Mouse (Mus musculus) liver, embryonic 13.5 days (tissue): ENCODE measurements around the gene Glb1. TPM values are rescaled to one million over a fixed set of nuclear protein-coding genes. Genes with fewer than 3 reads are reported as not detected.

ENCODE experiments used
- ATAC-seq: fragments of 200-750 bp; cut with Nextera tagmentation; 2 replicates; pipeline ENCODE4 v1.8.0; 2017; ENCODE audit warnings: low read depth, mild to moderate bottlenecking, moderate number of reproducible peaks, moderate library complexity
- DNase-seq: peaks from one replicate; pipeline ENCODE4 v3.0.0; 2022
- H3K27ac ChIP-seq: fragments of 300-500 bp; sonication (generic); 2 replicates; pipeline ENCODE4 v1.5.1; 2015; ENCODE audit warnings: moderate library complexity, mild to moderate bottlenecking, inconsistent platforms
- H3K27me3 ChIP-seq: fragments of 300-500 bp; sonication (generic); 2 replicates; pipeline ENCODE4 v1.6.1; 2015; ENCODE audit warnings: mild to moderate bottlenecking, inconsistent platforms
- H3K36me3 ChIP-seq: fragments of 300-500 bp; sonication (generic); 2 replicates; pipeline ENCODE4 v1.6.1; 2015; ENCODE audit warnings: mild to moderate bottlenecking, inconsistent platforms
- H3K4me1 ChIP-seq: fragments of 300-500 bp; sonication (generic); replicated peaks from 2 replicates; pipeline ENCODE4 v1.6.1; 2015; ENCODE audit warnings: inconsistent platforms
- H3K4me2 ChIP-seq: fragments of 300-500 bp; sonication (generic); 2 replicates; pipeline ENCODE4 v1.6.1; 2015; ENCODE audit warnings: inconsistent platforms, mild to moderate bottlenecking, moderate library complexity
- H3K4me3 ChIP-seq: fragments of 300-500 bp; sonication (generic); replicated peaks from 2 replicates; pipeline ENCODE4 v1.5.1; 2015; ENCODE audit warnings: mild to moderate bottlenecking, inconsistent platforms
- H3K9ac ChIP-seq: fragments of 300-500 bp; sonication (generic); 2 replicates; pipeline ENCODE4 v1.6.1; 2015; ENCODE audit warnings: mild to moderate bottlenecking, inconsistent platforms
- H3K9me3 ChIP-seq: fragments of 300-500 bp; sonication (generic); replicated peaks from 2 replicates; pipeline ENCODE4 v1.6.1; 2016; ENCODE audit warnings: inconsistent platforms
- WGBS: fragments of 180-500 bp; shearing (Covaris S2); methylation state at CpG from one replicate; pipeline ENCODE4 v1.1.7; 2015; ENCODE audit not compliant: insufficient replicate concordance; 5-methylcytosine and 5-hydroxymethylcytosine counted together
- polyA plus RNA-seq: library from polyadenylated mRNA; unstranded; fragments of >200 nt; fragmentation: Nextera tagmentation; extraction: Ambion mirVana; gene quantifications from 2 replicates; pipeline ENCODE4 v1.2.1, GENCODE M21; 2015

The Glb1 gene
- polyA plus RNA-seq, 1 experiment from 2014 or later, result 13.2 TPM

DNA sequence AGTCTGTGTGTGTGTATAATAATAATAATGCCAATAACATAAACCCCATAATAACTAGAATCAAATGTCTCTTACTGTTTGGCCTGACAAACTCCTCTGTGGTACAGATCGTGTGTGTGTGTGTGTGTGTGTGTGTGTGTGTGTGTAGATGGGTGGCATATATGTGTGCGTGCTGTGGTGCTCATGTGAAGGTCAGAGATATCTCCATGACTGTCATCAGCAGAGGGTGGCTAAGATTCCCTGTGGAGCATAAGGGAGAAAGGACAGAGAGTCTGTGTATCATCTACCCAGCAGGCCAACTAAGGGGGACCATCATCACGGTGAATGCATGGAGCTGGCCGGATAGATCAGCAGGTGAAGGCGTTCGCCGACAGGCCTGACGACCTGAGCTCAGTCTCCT lies 46.0 kb downstream of the Glb1 start:
- ATAC-seq (no peak), DNase-seq (no peak)
- no peaks in the 10 kb centered on the region for H3K27me3 ChIP-seq
- H3K4me3 ChIP-seq, result no peak overlapping the region
- H3K4me2 ChIP-seq, result no peak overlapping the region
- no peaks in the 10 kb centered on the region for H3K9me3 ChIP-seq
- H3K9ac ChIP-seq, result no peak overlapping the region
- 86% methylated on average over 8 of the region's 8 CpGs for WGBS
- peaks cover 13% of the 10 kb centered on the region for H3K4me1 ChIP-seq
- H3K36me3 ChIP-seq, result no peaks in the 10 kb centered on the region
- no peak overlapping the region for H3K27ac ChIP-seq

DNA sequence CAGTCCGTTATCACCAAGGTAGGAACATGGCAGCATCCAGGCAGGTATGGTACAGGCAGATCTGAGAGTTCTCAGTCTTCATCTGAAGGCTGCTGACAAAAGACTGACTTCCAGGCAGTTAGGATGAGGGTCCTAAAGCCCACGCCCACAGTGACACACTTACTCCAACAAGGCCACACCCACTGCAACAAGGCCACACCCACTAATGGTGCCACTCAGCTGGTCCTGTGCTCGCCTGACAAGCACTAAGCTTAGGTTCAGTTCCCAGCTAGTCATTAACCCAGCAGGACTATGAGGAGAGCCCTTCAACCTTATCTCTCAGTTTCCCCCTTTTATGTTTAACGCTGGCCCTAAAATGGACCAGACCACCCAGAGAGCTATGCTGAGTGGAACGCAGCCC lies 47.8 kb downstream of the Glb1 start:
- DNase-seq (peak; percentile 43), ATAC-seq (peak; percentile 76)

DNA sequence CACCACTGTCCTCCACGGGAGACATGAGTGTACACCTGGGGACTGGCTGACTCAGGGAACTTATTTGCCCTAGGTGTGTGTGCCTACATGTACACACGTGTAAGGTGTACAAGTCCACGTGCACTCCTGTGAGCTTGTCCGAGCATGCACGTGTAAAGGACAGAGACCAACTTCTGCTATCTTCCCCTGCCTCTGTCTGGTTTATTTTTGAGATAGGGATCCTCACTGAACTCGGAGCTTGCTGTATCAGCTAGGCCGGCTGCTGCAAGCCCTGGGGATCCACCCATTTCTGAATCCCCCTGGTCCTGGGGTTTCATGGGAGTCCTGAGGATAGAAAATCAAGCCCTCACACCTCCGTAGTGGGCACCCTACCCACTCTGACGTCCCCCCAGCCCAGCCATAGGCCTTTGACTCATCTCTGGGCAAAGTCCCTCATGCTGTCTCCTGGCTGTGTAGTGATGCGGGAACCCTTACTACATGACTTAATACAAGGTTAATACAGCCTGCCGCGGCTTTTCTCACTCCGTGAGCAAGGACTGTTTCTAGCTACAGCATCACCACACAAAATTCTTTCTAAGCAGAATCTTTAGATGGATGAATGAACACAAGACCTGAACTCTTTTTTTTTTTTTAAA lies 48.4 kb downstream of the Glb1 start:
- H3K27me3 ChIP-seq, result no peaks in the 10 kb centered on the region
- DNase-seq (peak; percentile 40), ATAC-seq (peak; percentile 89)
- no peak overlapping the region for H3K4me3 ChIP-seq
- H3K9me3 ChIP-seq, result no peaks in the 10 kb centered on the region
- H3K36me3 ChIP-seq, result no peaks in the 10 kb centered on the region
- H3K4me1 ChIP-seq, result peaks cover 13% of the 10 kb centered on the region
- no peak overlapping the region for H3K4me2 ChIP-seq
- peak overlapping the region; percentile 40; the same call in 1 of the 2 replicates for H3K27ac ChIP-seq
- WGBS, result 50% methylated on average over 13 of the region's 13 CpGs
- no peak overlapping the region for H3K9ac ChIP-seq

More for the DNA sequence above, 47.8 kb downstream of the Glb1 start:
- Histone ChIP-seq H3K27me3 (no peaks in the 10 kb centered on the region), H3K4me2 (no peak overlapping the region), H3K4me3 (no peak overlapping the region), H3K27ac (peak overlapping the region; percentile 40; the same call in 1 of the 2 replicates), H3K36me3 (no peaks in the 10 kb centered on the region), H3K4me1 (peaks cover 13% of the 10 kb centered on the region), H3K9me3 (no peaks in the 10 kb centered on the region), H3K9ac (no peak overlapping the region)
- 64% methylated on average over 5 of the region's 5 CpGs for WGBS

- H3K4me1 ChIP-seq, result peaks cover 13% of the 10 kb centered on the region
- 70% methylated on average over 7 of the region's 7 CpGs for WGBS
- H3K4me2 ChIP-seq, result no peak overlapping the region
- no peaks in the 10 kb centered on the region for H3K9me3 ChIP-seq
- H3K9ac ChIP-seq, result no peak overlapping the region
- ATAC-seq (no peak), DNase-seq (no peak)
- no peaks in the 10 kb centered on the region for H3K27me3 ChIP-seq
- no peak overlapping the region for H3K4me3 ChIP-seq
- no peak overlapping the region for H3K27ac ChIP-seq
- H3K36me3 ChIP-seq, result no peaks in the 10 kb centered on the region
Measured at GRCm38 (mm10) chr9:114451615-114452014, 50.7 kb downstream of the Glb1 start.

DNA sequence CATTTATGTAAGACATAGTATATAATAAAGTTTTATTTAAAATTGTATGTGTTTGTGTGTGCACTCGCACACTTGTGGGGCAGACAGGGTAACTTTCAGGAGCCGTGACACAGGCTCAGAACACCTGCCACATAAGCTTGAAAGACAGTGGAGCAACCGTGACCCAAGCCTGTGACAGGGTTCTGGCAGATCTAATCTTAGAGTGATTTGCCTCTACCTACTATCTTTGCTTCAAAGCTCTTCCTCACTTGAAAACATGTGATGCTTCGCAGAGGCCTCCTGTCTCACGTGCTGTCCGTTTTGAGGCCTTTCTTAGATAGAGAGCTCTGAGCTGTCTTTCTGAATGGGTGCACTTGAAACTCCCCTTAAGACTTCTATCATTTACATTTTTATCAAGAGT lies 51.5 kb downstream of the Glb1 start:
- Histone ChIP-seq H3K9ac (no peak overlapping the region), H3K27me3 (no peaks in the 10 kb centered on the region), H3K4me3 (no peak overlapping the region), H3K9me3 (no peaks in the 10 kb centered on the region), H3K4me1 (peaks cover 13% of the 10 kb centered on the region), H3K36me3 (0 out of 2 replicates have a peak, but pooled peaks cover 2% of the 10 kb centered on the region), H3K27ac (no peak overlapping the region), H3K4me2 (no peak overlapping the region)
- ATAC-seq (no peak), DNase-seq (no peak)
- 75% methylated on average over 6 of the region's 6 CpGs for WGBS

DNA sequence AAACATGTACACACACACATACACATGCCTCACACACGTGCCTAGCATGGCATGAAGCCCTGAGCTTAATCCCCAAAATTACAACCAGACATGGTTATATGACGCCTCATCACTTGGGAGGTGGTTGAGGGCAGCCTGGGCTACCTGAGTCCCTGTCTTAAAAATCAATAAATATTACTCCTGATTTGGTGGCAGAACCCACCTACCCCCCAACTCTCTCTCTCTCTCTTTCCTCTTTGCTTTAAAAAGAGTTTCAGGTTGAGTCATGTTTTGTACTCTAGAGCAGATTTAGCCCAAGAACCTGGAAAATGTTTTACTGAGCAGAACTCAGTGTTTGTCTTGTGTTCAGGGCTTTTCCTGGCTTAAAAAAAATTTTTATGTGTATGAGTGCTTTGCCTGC lies 54.5 kb downstream of the Glb1 start:
- no peaks in the 10 kb centered on the region for H3K4me1 ChIP-seq
- H3K9me3 ChIP-seq, result no peaks in the 10 kb centered on the region
- H3K4me2 ChIP-seq, result no peak overlapping the region
- no peak overlapping the region for H3K4me3 ChIP-seq
- H3K27me3 ChIP-seq, result no peaks in the 10 kb centered on the region
- 0 out of 2 replicates have a peak, but pooled peaks cover 6% of the 10 kb centered on the region for H3K36me3 ChIP-seq
- no peak overlapping the region for H3K27ac ChIP-seq
- no peak overlapping the region for H3K9ac ChIP-seq
- 61% methylated on average over 2 of the region's 2 CpGs for WGBS
- ATAC-seq (no peak), DNase-seq (no peak)

- Histone ChIP-seq H3K27ac (no peak overlapping the region), H3K9ac (no peak overlapping the region), H3K9me3 (no peaks in the 10 kb centered on the region), H3K4me2 (no peak overlapping the region), H3K4me1 (no peaks in the 10 kb centered on the region), H3K36me3 (0 out of 2 replicates have a peak, but pooled peaks cover 6% of the 10 kb centered on the region), H3K4me3 (no peak overlapping the region), H3K27me3 (no peaks in the 10 kb centered on the region)
- DNase-seq (no peak), ATAC-seq (no peak)
- 62% methylated on average over 3 of the region's 3 CpGs for WGBS
Measured at GRCm38 (mm10) chr9:114458436-114458835, 57.6 kb downstream of the Glb1 start.

GRCm38 (mm10) chr9:114462569-114462968 lies 61.7 kb downstream of the Glb1 start:
- ATAC-seq, result no peak
- peaks cover 10% of the 10 kb centered on the region; the same call in 1 of the 2 replicates for H3K36me3 ChIP-seq
- 78% methylated on average over 7 of the region's 7 CpGs for WGBS

DNA sequence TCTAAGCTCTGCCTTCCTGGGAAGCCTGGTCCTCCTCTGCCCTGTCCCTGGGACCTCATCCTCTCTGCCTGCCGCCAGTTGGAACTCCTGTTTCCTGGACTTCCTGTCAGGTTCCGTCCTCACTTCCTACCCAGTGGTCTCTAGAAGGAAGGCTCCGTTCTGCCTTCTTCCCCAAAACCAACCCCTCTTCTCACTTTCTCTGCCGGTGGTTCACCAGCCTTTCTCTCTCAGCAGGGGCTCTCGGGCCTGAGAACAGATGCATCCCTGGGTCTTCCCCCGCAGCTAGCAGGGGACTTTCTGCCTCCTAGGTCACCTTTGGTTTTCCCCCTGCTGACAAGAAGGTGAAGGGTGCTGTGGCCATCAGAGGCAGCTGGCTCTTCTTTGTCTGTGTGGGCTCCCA lies 64.6 kb downstream of the Glb1 start:
- Histone ChIP-seq H3K4me3 (no peak overlapping the region), H3K27me3 (no peaks in the 10 kb centered on the region), H3K36me3 (peaks cover 11% of the 10 kb centered on the region), H3K9ac (no peak overlapping the region), H3K9me3 (no peaks in the 10 kb centered on the region), H3K4me1 (peaks cover 28% of the 10 kb centered on the region), H3K4me2 (no peak overlapping the region), H3K27ac (no peak overlapping the region)
- ATAC-seq (no peak), DNase-seq (no peak)
- 64% methylated on average over 6 of the region's 6 CpGs for WGBS

More at GRCm38 (mm10) chr9:114462569-114462968, 61.7 kb downstream of the Glb1 start:
- no peak overlapping the region for H3K4me2 ChIP-seq
- no peak overlapping the region for H3K27ac ChIP-seq
- no peak overlapping the region for H3K9ac ChIP-seq
- H3K9me3 ChIP-seq, result no peaks in the 10 kb centered on the region
- H3K4me3 ChIP-seq, result no peak overlapping the region
- no peaks in the 10 kb centered on the region for H3K27me3 ChIP-seq
- peaks cover 16% of the 10 kb centered on the region for H3K4me1 ChIP-seq
- DNase-seq, result no peak

DNA sequence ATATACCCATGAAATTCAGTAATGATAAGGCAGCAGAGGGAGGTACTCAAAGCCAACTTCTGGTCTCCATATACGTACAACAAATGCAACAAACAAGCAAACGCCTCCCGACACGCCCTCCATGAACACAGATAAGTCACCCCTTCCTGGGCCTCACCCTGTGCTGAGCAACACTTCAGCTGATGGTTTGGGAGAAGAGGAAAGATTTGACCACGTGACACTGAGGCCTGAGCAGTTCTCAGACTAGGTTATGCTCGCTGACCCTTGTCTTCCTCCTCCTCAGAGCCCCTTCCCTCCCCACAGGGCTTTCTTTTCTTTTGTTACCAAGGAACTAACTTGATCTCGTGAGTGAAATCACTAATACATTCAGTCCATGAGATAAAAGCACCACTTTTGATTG lies 66.0 kb downstream of the Glb1 start:
- H3K4me2 ChIP-seq, result peak overlapping the region; percentile 37
- H3K27me3 ChIP-seq, result no peaks in the 10 kb centered on the region
- H3K9ac ChIP-seq, result no peak overlapping the region
- no peaks in the 10 kb centered on the region for H3K9me3 ChIP-seq
- H3K36me3 ChIP-seq, result peaks cover 11% of the 10 kb centered on the region
- peak; percentile 89 for ATAC-seq
- H3K4me1 ChIP-seq, result peaks cover 28% of the 10 kb centered on the region
- 28% methylated on average over 7 of the region's 7 CpGs for WGBS
- peak overlapping the region; percentile 39; the same call in 1 of the 2 replicates for H3K27ac ChIP-seq
- no peak overlapping the region for H3K4me3 ChIP-seq
- DNase-seq, result peak; percentile 41

GRCm38 (mm10) chr9:114468217-114468616 lies 67.3 kb downstream of the Glb1 start:
- WGBS, result 60% methylated on average over 5 of the region's 5 CpGs
- peak; percentile 41 for DNase-seq
- H3K27ac ChIP-seq, result peak overlapping the region; percentile 53; the same call in 1 of the 2 replicates

GRCm38 (mm10) chr9:114468701-114469100 lies 67.8 kb downstream of the Glb1 start:
- Histone ChIP-seq H3K4me3 (no peak overlapping the region), H3K4me2 (no peak overlapping the region), H3K36me3 (peaks cover 11% of the 10 kb centered on the region), H3K27me3 (no peaks in the 10 kb centered on the region), H3K9me3 (no peaks in the 10 kb centered on the region), H3K4me1 (peaks cover 28% of the 10 kb centered on the region), H3K27ac (no peak overlapping the region), H3K9ac (no peak overlapping the region)
- ATAC-seq, result no peak
- DNase-seq, result no peak
- WGBS, result 78% methylated on average over 4 of the region's 4 CpGs

More at GRCm38 (mm10) chr9:114468217-114468616, 67.3 kb downstream of the Glb1 start:
- Histone ChIP-seq H3K36me3 (peaks cover 11% of the 10 kb centered on the region), H3K4me3 (no peak overlapping the region), H3K9ac (no peak overlapping the region), H3K9me3 (no peaks in the 10 kb centered on the region), H3K27me3 (no peaks in the 10 kb centered on the region), H3K4me1 (peaks cover 28% of the 10 kb centered on the region), H3K4me2 (no peak overlapping the region)
- peak; percentile 89 for ATAC-seq
